ENCODE assay signal across 21 mouse cellular contexts in the genomic region with DNA sequence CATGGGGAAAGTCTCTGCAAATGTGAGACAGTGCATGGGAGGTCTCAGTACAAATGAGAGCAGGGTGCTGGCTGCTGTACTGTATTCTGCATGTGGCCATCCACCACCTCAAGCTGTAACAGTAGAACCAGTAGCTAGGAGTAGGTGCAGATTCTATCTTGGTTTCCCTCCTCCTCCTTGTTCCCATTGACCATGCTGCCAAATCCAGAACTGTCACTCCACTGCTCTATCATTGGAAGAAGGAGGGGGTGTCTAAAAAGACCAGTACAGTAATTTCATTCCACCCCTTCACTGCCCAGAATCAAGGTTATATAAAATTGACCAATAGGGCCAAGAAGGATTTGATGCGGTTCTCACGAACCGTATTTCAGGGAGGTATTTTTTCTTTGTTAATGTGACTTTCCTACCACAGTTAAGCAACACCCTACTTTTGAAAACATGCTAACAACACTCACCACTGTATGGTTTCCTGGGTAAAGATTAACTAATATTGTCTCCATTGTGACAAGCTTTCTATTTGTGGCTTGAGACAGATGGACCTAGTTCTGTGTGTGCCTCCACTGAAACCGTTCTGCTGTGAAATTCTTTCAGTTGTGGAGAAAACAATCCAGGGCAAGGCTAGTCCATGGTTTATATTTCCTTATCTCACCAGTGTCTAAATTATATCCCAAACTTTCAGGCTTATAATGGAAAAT.
DNase-seq lines count a peak whose midpoint lies in the region; ATAC-seq lines count a peak whose summit lies in the region.
"Had no signal": no experiment of that assay in that cellular context is flagged by ENCODE, and none has a peak within 500 bp of the region (broad histone marks: within the 10 kb centered on the region; RNA-seq: fewer than 3 reads in every experiment).

No protein-coding gene starts in this region.

- no peak for DNase-seq in frontal cortex, postnatal 25 days (ENCODE audit: low spot score in 2 of 2)
- peak; percentile 41 for DNase-seq in layer of hippocampus, adult 9-11 months
- DNase-seq in layer of hippocampus, postnatal 25 days (ENCODE audit: extremely low spot score in 1 of 2, low spot score in 1 of 2) = no peak
- peak; percentile 60 for DNase-seq in right cerebral cortex, adult 18-20 months
- no peak for DNase-seq in right cerebral cortex, postnatal 14 days
- peak; percentile 77 for DNase-seq in telencephalon, adult 2 months (ENCODE audit: low read depth, low spot score)
- no peak for DNase-seq in cerebellum, adult 9-11 months
- DNase-seq: adrenal gland, adult 8-10 months; cerebellum, adult 8-10 months; cerebellum, postnatal 36 days; gastrocnemius, postnatal 14 days; heart, postnatal 14 days; kidney, adult 11 months; kidney, postnatal 25 days; lung, adult 2 months; lung, postnatal 14 days; midbrain, embryonic 14.5 days had no signal

- ATAC-seq in frontal cortex, adult (ENCODE audit: low TSS enrichment) = peak; percentile 97
- ATAC-seq: activated CD4-positive, CD25-positive, alpha-beta regulatory T cell, adult 4 months; forebrain, embryonic 15.5 days; inflammation-experienced regulatory T-cells, adult 6 months had no signal

Comparison
In these comparisons a context has a peak if more than half of its experiments do, and no peak if none do; other contexts are left out.
1. DNase-seq: peak in layer of hippocampus, adult 9-11 months (single experiment), right cerebral cortex, adult 18-20 months (single experiment) and telencephalon, adult 2 months (single experiment); none in frontal cortex, postnatal 25 days (0 of 2), layer of hippocampus, postnatal 25 days (0 of 2), right cerebral cortex, postnatal 14 days (single experiment) and cerebellum, adult 9-11 months (single experiment).